Mouse (Mus musculus): ENCODE data around the gene Ccdc96. TPM values are rescaled to one million over a fixed set of nuclear protein-coding genes. Genes with fewer than 3 reads are reported as not detected.

The Ccdc96 gene
- polyA plus RNA-seq, 1 experiment from 2014 or later = 0.88 TPM

Other genes starting within 250 kb of the Ccdc96 start
- gene Sorcs2, start 86.4 kb upstream of the Ccdc96 start, polyA plus RNA-seq (2016; fragmentation: Nextera tagmentation; extraction: Ambion mirVana) = 6.1 and 8.3 TPM in 2 replicates
- 60.8 and 67.6 TPM in 2 replicates for gene Grpel1, start 19.6 kb upstream of the Ccdc96 start, polyA plus RNA-seq (2016; fragmentation: Nextera tagmentation; extraction: Ambion mirVana)
- 1.4 and 1.6 TPM in 2 replicates for gene Tada2b, start 303 bp upstream of the Ccdc96 start, polyA plus RNA-seq (2016; fragmentation: Nextera tagmentation; extraction: Ambion mirVana)
- 32.0 and 38.2 TPM in 2 replicates for gene Tbc1d14, start 108.7 kb downstream of the Ccdc96 start, polyA plus RNA-seq (2016; fragmentation: Nextera tagmentation; extraction: Ambion mirVana)
- 22.5 and 25.1 TPM in 2 replicates for gene D5Ertd579e, start 211.4 kb downstream of the Ccdc96 start, polyA plus RNA-seq (2016; fragmentation: Nextera tagmentation; extraction: Ambion mirVana)

All from limb, embryonic 10.5 days (tissue).